Mouse (Mus musculus) lung, postnatal 0 days (tissue): ENCODE data around the gene Skor1. TPM values are rescaled to one million over a fixed set of nuclear protein-coding genes. Genes with fewer than 3 reads are reported as not detected.

Experiments used
- ATAC-seq: fragments of 200-750 bp; cut with Nextera tagmentation; 2 replicates; pipeline ENCODE4 v1.8.0; 2017; ENCODE audit warnings: moderate library complexity
- DNase-seq: peaks from one replicate; pipeline ENCODE4 v3.0.0-alpha.2; 2016; ENCODE audit warnings: low spot score
- H3K27ac ChIP-seq: fragments of 300-500 bp; sonication (generic); 2 replicates; pipeline ENCODE4 v1.5.1; 2014; ENCODE audit warnings: antibody characterized with exemption, mild to moderate bottlenecking, low read length, mixed read lengths
- H3K27me3 ChIP-seq: fragments of 300-500 bp; sonication (generic); replicated peaks from 2 replicates; pipeline ENCODE4 v1.6.1; 2014; ENCODE audit warnings: low read length, mixed read lengths; ENCODE audit not compliant: insufficient read depth
- H3K36me3 ChIP-seq: fragments of 300-500 bp; sonication (generic); 2 replicates; pipeline ENCODE4 v1.6.1; 2014; ENCODE audit warnings: low read length, mixed read lengths; ENCODE audit not compliant: insufficient read depth
- H3K4me1 ChIP-seq: fragments of 300-500 bp; sonication (generic); 2 replicates; pipeline ENCODE4 v1.6.1; 2014; ENCODE audit warnings: antibody characterized with exemption, low read depth, low read length, mixed read lengths; ENCODE audit not compliant: insufficient read depth
- H3K4me2 ChIP-seq: fragments of 300-500 bp; sonication (generic); replicated peaks from 2 replicates; pipeline ENCODE4 v1.6.1; 2014; ENCODE audit warnings: low read depth, mild to moderate bottlenecking, low read length, moderate library complexity, mixed read lengths
- H3K4me3 ChIP-seq: fragments of 300-500 bp; sonication (generic); 2 replicates; pipeline ENCODE4 v1.5.1; 2014; ENCODE audit warnings: low read depth, low read length
- H3K9ac ChIP-seq: fragments of 300-500 bp; sonication (generic); replicated peaks from 2 replicates; pipeline ENCODE4 v1.6.1; 2014; ENCODE audit warnings: low read depth, mild to moderate bottlenecking
- H3K9me3 ChIP-seq: fragments of 300-500 bp; sonication (generic); 2 replicates; pipeline ENCODE4 v1.6.1; 2016; ENCODE audit warnings: low read length, mixed read lengths
- CTCF ChIP-seq: IDR thresholded peaks from 2 replicates; pipeline ENCODE4 v1.5.1; 2016; ENCODE audit warnings: antibody characterized with exemption, mild to moderate bottlenecking
- EP300 ChIP-seq: IDR thresholded peaks from 2 replicates; pipeline ENCODE4 v1.6.1; 2016; ENCODE audit warnings: antibody characterized with exemption, mild to moderate bottlenecking, control low read depth
- WGBS: fragments of 180-500 bp; shearing (Covaris S2); extraction: QIAGEN DNeasy Blood & Tissue Kit; methylation state at CpG from one replicate; pipeline ENCODE4 v1.1.7; 2014; 5-methylcytosine and 5-hydroxymethylcytosine counted together
- polyA plus RNA-seq: library from polyadenylated mRNA; unstranded; fragments of >200 nt; fragmentation: Nextera tagmentation; extraction: Ambion mirVana; gene quantifications from 2 replicates; pipeline ENCODE4 v1.2.1, GENCODE M21; 2015

Skor1 gene
- polyA plus RNA-seq, 1 experiment from 2014 or later: 0.04 TPM

DNA sequence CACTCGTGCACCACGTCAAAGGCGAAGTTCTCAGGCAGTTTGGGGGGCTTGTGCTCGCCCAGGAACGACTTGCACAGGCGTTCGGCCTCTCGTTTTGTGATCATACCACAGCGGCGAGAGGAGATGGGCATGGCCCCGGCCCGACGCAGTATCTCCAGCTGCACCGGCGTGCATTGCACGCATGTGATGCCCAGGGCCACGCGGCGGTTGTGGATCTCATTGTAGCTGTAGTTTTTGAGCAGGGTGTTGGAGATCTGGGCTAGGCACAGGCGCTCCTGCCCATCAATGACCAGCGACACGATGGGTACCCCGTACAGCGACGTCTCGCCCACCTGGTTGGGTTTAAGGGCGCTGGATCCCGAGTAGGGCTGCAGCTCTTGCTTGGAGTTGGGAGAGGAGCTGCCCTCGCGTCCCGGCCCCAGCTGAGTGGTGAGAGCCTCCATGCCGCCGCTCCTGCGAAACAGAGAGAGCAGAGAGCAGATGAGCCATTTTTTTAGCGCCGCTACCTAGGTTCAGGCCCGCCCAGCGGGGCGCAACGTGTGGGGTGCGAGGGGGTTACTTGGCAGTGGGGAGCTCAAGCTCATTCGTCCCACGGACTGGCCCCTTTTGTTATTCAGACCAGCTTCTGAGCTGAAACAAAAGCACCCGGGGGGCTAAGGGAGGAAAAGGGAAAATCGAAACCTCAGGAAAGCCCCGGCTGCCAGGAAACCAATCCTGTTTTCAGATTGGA lies 2.5 kb downstream of the Skor1 start:
- H3K4me2 ChIP-seq: peak overlapping the region; percentile 33; the same call in 1 of the 2 replicates
- H3K4me3 ChIP-seq: peak overlapping the region; percentile 19; the same call in 1 of the 2 replicates
- H3K9me3 ChIP-seq: no peaks in the 10 kb centered on the region
- peaks cover 5% of the 10 kb centered on the region for H3K4me1 ChIP-seq
- no peaks in the 10 kb centered on the region for H3K36me3 ChIP-seq
- TF ChIP-seq CTCF (no peak), EP300 (no peak)
- ATAC-seq (no peak), DNase-seq (no peak)
- H3K27me3 ChIP-seq: peaks cover 98% of the 10 kb centered on the region
- H3K9ac ChIP-seq: no peak overlapping the region
- no peak overlapping the region for H3K27ac ChIP-seq
- WGBS: 2% methylated on average over 46 of the region's 46 CpGs

DNA sequence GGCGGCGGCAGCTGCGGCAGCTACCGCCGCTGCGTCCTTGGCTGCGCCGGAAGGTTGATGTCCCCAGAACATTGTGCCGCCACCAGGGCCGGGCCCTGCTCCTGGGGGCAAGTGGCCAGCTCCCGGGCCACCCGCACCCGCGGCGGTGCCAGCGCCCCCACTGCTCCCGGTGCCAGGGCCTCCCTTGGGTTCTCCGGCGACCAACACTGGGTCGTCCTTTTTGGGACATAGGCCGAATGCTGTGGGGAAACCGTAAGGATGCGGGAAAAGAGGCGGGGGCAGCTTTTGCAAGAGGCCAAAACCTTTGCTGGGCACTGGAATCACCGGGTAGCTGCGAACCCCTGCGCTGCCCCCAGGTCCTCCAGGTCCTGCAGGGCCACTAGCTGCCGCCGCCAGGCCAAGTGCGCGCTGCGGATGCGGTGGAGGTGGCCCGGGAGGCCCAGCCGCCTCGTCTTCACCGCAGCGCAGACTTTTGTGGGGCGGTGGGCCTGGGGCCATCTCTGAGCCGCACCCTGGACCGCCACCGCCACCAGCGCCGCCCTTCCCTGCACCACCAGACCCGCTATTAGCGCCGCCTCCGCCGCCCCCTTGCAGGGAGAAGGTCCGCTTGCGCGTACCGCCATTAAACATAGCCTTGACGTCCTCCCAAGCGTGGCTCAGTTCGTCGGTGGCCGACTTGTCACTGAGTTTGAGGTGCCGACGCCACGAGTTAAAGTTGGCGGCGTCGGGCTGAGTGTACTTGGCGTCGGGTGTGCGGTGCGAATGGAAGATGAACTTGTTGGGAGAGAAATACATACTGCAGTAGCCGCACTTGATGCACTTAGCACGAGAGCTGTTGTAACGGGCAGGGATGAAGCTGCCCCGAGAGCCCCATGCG lies 3.3 kb downstream of the Skor1 start:
- Histone ChIP-seq H3K9me3 (no peaks in the 10 kb centered on the region), H3K4me2 (peak overlapping the region; percentile 28), H3K36me3 (no peaks in the 10 kb centered on the region), H3K4me1 (peaks cover 5% of the 10 kb centered on the region), H3K27ac (no peak overlapping the region), H3K9ac (no peak overlapping the region), H3K4me3 (peak overlapping the region; percentile 19; the same call in 1 of the 2 replicates), H3K27me3 (peaks cover 96% of the 10 kb centered on the region)
- DNase-seq (no peak), ATAC-seq (no peak)
- TF ChIP-seq EP300 (no peak), CTCF (no peak)
- 3% methylated on average over 69 of the region's 73 CpGs for WGBS

DNA sequence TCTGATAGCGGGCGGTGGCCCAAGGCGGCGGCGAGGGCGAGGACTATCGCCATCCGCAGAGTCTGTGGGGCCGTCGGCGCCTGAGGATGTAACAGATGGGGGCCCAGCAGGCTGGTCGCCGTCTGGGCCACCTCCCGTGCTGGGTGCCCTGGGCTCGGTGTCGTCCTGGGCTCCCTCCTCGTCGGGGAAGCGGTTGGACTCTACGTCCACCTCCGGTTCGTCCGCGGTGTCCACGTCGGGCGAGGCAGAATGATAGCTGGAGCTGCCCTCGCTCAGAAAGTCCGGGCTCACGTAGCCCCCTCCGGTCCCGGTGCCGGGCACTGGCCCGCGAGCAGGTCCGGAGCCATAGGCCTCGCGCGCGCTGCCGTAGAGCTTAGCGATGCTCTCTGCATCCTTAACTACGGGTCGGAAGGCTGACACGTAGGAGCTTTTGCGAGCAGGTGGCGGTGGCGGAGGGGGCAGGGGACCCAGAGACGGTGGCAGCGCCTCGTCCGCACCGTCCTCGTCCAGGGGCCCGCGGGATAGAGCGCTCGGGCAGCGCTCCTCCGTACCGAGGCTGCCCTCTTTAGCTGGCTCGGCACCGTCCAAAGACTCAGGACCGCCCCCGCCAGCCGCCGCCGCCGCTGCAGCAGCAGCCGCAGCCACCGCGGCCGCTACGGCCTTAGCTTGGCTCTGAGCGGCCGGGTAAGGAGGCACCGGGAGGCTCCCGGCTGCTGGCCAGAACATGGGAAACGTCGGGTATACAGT lies 4.1 kb downstream of the Skor1 start:
- ATAC-seq: no peak
- DNase-seq: no peak
- Histone ChIP-seq H3K4me2 (peak overlapping the region; percentile 28; the same call in 1 of the 2 replicates), H3K27me3 (peaks cover 96% of the 10 kb centered on the region), H3K27ac (no peak overlapping the region), H3K9me3 (no peaks in the 10 kb centered on the region), H3K4me3 (peak overlapping the region; percentile 12; the same call in 1 of the 2 replicates), H3K4me1 (peaks cover 5% of the 10 kb centered on the region), H3K9ac (no peak overlapping the region), H3K36me3 (no peaks in the 10 kb centered on the region)
- WGBS: 3% methylated on average over 66 of the region's 80 CpGs
- no peak for TF ChIP-seq EP300
- TF ChIP-seq CTCF: no peak

DNA sequence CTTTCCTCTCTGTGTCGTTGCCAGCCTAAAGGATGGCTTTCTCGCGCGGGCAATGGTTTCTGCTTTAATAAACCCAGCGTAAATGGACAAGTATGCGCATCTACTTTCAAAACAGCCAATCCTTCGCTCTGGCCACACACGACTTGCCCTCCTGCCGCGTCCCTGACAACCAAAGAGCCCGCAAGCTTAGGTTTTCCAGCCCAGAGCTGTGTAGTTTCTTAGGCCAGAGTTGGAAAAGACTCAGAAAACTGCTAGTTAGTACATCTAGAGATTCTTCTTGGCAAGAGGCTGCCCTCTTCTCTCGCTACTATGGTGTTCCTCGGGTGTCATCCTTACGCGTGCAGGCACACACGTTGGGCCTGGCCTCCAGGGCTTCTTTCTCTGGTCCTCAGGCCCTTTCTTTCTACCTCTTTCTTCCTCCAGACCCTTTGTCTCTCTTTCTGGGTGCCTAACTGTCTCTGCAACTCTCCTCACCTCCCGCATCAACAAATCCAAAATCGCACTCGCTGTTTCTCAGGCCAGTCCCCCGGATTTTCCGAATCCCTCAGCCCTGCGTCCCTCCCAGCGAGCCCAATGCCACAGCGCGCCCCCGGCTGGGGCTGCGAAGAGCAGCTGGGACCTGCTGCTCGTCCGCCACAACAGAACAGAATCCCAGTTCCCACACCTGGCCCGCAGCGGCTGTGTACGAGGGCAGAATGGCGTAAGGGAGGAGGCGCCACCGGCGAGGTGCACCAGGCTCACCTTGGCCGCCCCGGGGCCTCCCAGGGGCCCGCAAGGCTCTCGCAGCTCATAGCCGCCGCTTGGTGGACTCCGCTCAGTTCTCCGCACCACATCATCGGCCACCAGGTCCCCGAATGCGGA lies 4.9 kb downstream of the Skor1 start:
- ATAC-seq (no peak), DNase-seq (no peak)
- Histone ChIP-seq H3K27ac (no peak overlapping the region), H3K4me2 (peak overlapping the region; percentile 28; the same call in 1 of the 2 replicates), H3K27me3 (peaks cover 96% of the 10 kb centered on the region), H3K9ac (no peak overlapping the region), H3K9me3 (no peaks in the 10 kb centered on the region), H3K4me3 (peak overlapping the region; percentile 12; the same call in 1 of the 2 replicates), H3K36me3 (no peaks in the 10 kb centered on the region), H3K4me1 (peaks cover 6% of the 10 kb centered on the region)
- 1% methylated on average over 45 of the region's 47 CpGs for WGBS
- TF ChIP-seq CTCF: no peak
- no peak for TF ChIP-seq EP300

DNA sequence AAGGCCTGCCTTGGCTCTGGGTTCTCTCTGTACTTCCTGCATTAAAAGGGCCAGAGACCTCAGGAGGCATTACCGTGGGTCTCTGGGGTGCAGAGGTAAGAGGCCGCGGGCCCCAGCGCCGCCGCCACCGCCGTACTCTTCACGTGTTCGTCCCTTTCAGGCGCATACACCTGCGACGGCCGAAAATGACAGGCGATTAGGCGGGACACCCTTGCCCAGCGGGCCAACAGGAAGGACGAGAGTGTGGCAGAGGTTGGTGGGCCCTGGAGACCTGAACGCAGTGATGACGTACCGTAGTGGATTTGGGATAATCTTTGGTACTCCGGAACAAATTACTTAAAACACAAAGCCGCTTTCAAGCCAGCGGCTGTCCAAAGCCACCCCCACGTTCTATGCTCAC lies 5.5 kb downstream of the Skor1 start:
- no peak overlapping the region for H3K4me2 ChIP-seq
- WGBS: under 1% methylated on average over 25 of the region's 25 CpGs
- no peaks in the 10 kb centered on the region for H3K9me3 ChIP-seq
- TF ChIP-seq CTCF (no peak), EP300 (no peak)
- no peaks in the 10 kb centered on the region for H3K36me3 ChIP-seq
- no peak overlapping the region for H3K9ac ChIP-seq
- peaks cover 95% of the 10 kb centered on the region for H3K27me3 ChIP-seq
- no peak overlapping the region for H3K27ac ChIP-seq
- ATAC-seq (no peak), DNase-seq (no peak)
- H3K4me1 ChIP-seq: peaks cover 8% of the 10 kb centered on the region
- H3K4me3 ChIP-seq: no peak overlapping the region
